Mouse (Mus musculus) forebrain, embryonic 14.5 days (tissue): ENCODE measurements around the gene Kcmf1. TPM values are rescaled to one million over a fixed set of nuclear protein-coding genes. Genes with fewer than 3 reads are reported as not detected.

Experiments
- ATAC-seq: fragments of 200-750 bp; cut with Nextera tagmentation; 2 replicates; pipeline ENCODE4 v1.8.0; 2017; ENCODE audit warnings: mild to moderate bottlenecking, moderate library complexity
- DNase-seq: peaks from one replicate; pipeline ENCODE4 v3.0.0-alpha.2; 2015; ENCODE audit warnings: low spot score
- H3K27ac ChIP-seq: fragments of 300-500 bp; sonication (generic); 2 replicates; pipeline ENCODE4 v1.5.1; 2014; ENCODE audit warnings: low read depth, mild to moderate bottlenecking, control low read depth, low read length, moderate library complexity
- H3K27me3 ChIP-seq: fragments of 300-500 bp; sonication (generic); replicated peaks from 2 replicates; pipeline ENCODE4 v1.6.1; 2014; ENCODE audit warnings: low read length, control low read depth, mixed read lengths; ENCODE audit not compliant: control insufficient read depth, insufficient read depth
- H3K36me3 ChIP-seq: fragments of 300-500 bp; sonication (generic); 2 replicates; pipeline ENCODE4 v1.6.1; 2014; ENCODE audit warnings: low read length, control low read depth; ENCODE audit not compliant: control insufficient read depth, insufficient read depth
- H3K4me1 ChIP-seq: fragments of 300-500 bp; sonication (generic); 2 replicates; pipeline ENCODE4 v1.6.1; 2014; ENCODE audit warnings: antibody characterized with exemption, low read length, control low read depth; ENCODE audit not compliant: control insufficient read depth, insufficient read depth
- H3K4me2 ChIP-seq: fragments of 300-500 bp; sonication (generic); 2 replicates; pipeline ENCODE4 v1.6.1; 2014; ENCODE audit warnings: mild to moderate bottlenecking, control low read depth, low read length
- H3K4me3 ChIP-seq: fragments of 300-500 bp; sonication (generic); 2 replicates; pipeline ENCODE4 v1.5.1; 2014; ENCODE audit warnings: low read depth, low read length, control low read depth
- H3K9ac ChIP-seq: fragments of 300-500 bp; sonication (generic); 2 replicates; pipeline ENCODE4 v1.6.1; 2014; ENCODE audit warnings: mild to moderate bottlenecking, low read length, control low read depth, moderate library complexity
- H3K9me3 ChIP-seq: fragments of 300-500 bp; sonication (generic); replicated peaks from 2 replicates; pipeline ENCODE4 v1.6.1; 2016; ENCODE audit warnings: low read length, control low read depth, mixed read lengths; ENCODE audit not compliant: control insufficient read depth
- WGBS: fragments of 180-500 bp; shearing (Covaris S2); extraction: QIAGEN DNeasy Blood & Tissue Kit; methylation state at CpG from one replicate; pipeline ENCODE4 v1.1.7; 2014; 5-methylcytosine and 5-hydroxymethylcytosine counted together
- polyA plus RNA-seq: library from polyadenylated mRNA; unstranded; fragments of >200 nt; fragmentation: Nextera tagmentation; extraction: Ambion mirVana; gene quantifications from 2 replicates; pipeline ENCODE4 v1.2.1, GENCODE M21; 2014

Gene Kcmf1
- polyA plus RNA-seq, 1 experiment from 2014 or later, result 33.4 TPM

- Histone ChIP-seq H3K4me1 (no peaks in the 10 kb centered on the region; the same call in 1 of the 2 replicates), H3K4me2 (no peak overlapping the region), H3K36me3 (no peaks in the 10 kb centered on the region), H3K27me3 (no peaks in the 10 kb centered on the region), H3K27ac (no peak overlapping the region), H3K9ac (no peak overlapping the region), H3K4me3 (no peak overlapping the region), H3K9me3 (no peaks in the 10 kb centered on the region)
- no peak for ATAC-seq
- 87% methylated on average over 4 of the region's 4 CpGs for WGBS
- DNase-seq, result no peak
These were observed 30.1 kb upstream of the Kcmf1 start for GRCm38 (mm10) chr6:72929795-72930398.

- H3K27me3 ChIP-seq, result no peaks in the 10 kb centered on the region
- no peak for ATAC-seq
- H3K36me3 ChIP-seq, result no peaks in the 10 kb centered on the region
- peak; percentile 19 for DNase-seq
- no peak overlapping the region for H3K4me2 ChIP-seq
- WGBS, result 27% methylated on average over 9 of the region's 9 CpGs
- H3K9ac ChIP-seq, result no peak overlapping the region
- no peak overlapping the region for H3K27ac ChIP-seq
- no peaks in the 10 kb centered on the region; the same call in 1 of the 2 replicates for H3K4me1 ChIP-seq
- no peak overlapping the region for H3K4me3 ChIP-seq
- no peaks in the 10 kb centered on the region for H3K9me3 ChIP-seq
These were observed 27.1 kb upstream of the Kcmf1 start for GRCm38 (mm10) chr6:72926755-72927482.

- no peak overlapping the region for H3K27ac ChIP-seq
- no peaks in the 10 kb centered on the region for H3K27me3 ChIP-seq
- 84% methylated on average over 4 of the region's 4 CpGs for WGBS
- H3K4me2 ChIP-seq, result no peak overlapping the region
- ATAC-seq (no peak), DNase-seq (no peak)
- no peaks in the 10 kb centered on the region for H3K9me3 ChIP-seq
- no peak overlapping the region for H3K9ac ChIP-seq
- H3K36me3 ChIP-seq, result no peaks in the 10 kb centered on the region
- H3K4me3 ChIP-seq, result no peak overlapping the region
- H3K4me1 ChIP-seq, result no peaks in the 10 kb centered on the region; the same call in 1 of the 2 replicates
These were observed 26.3 kb upstream of the Kcmf1 start for GRCm38 (mm10) chr6:72926031-72926430.

- Histone ChIP-seq H3K4me3 (no peak overlapping the region), H3K27ac (no peak overlapping the region), H3K4me1 (no peaks in the 10 kb centered on the region; the same call in 1 of the 2 replicates), H3K9me3 (no peaks in the 10 kb centered on the region), H3K9ac (no peak overlapping the region), H3K27me3 (no peaks in the 10 kb centered on the region), H3K36me3 (no peaks in the 10 kb centered on the region), H3K4me2 (no peak overlapping the region)
- WGBS, result 79% methylated on average over 8 of the region's 8 CpGs
- no peak for ATAC-seq
- DNase-seq, result no peak
These were observed 23.6 kb upstream of the Kcmf1 start for GRCm38 (mm10) chr6:72923381-72923780.

- ATAC-seq (no peak), DNase-seq (no peak)
- Histone ChIP-seq H3K27me3 (no peaks in the 10 kb centered on the region), H3K9ac (no peak overlapping the region), H3K27ac (no peak overlapping the region), H3K36me3 (no peaks in the 10 kb centered on the region), H3K9me3 (no peaks in the 10 kb centered on the region), H3K4me1 (no peaks in the 10 kb centered on the region), H3K4me2 (no peak overlapping the region), H3K4me3 (no peak overlapping the region)
- WGBS, result 97% methylated on average over 3 of the region's 3 CpGs
These were observed 21.3 kb upstream of the Kcmf1 start for GRCm38 (mm10) chr6:72921081-72921480.

GRCm38 (mm10) chr6:72918510-72919033, 18.8 kb upstream of the Kcmf1 start:
- 65% methylated on average over 9 of the region's 9 CpGs for WGBS
- no peak for ATAC-seq
- no peaks in the 10 kb centered on the region for H3K4me1 ChIP-seq
- no peak overlapping the region for H3K4me2 ChIP-seq
- H3K27me3 ChIP-seq, result no peaks in the 10 kb centered on the region
- no peak overlapping the region for H3K9ac ChIP-seq
- H3K4me3 ChIP-seq, result no peak overlapping the region
- DNase-seq, result no peak
- H3K9me3 ChIP-seq, result no peaks in the 10 kb centered on the region
- H3K36me3 ChIP-seq, result no peaks in the 10 kb centered on the region
- H3K27ac ChIP-seq, result no peak overlapping the region

- 83% methylated on average over 7 of the region's 7 CpGs for WGBS
- Histone ChIP-seq H3K27ac (no peak overlapping the region), H3K36me3 (no peaks in the 10 kb centered on the region), H3K9me3 (no peaks in the 10 kb centered on the region), H3K27me3 (no peaks in the 10 kb centered on the region), H3K9ac (no peak overlapping the region), H3K4me2 (no peak overlapping the region), H3K4me3 (no peak overlapping the region), H3K4me1 (no peaks in the 10 kb centered on the region)
- DNase-seq (no peak), ATAC-seq (no peak)
These were observed 16.6 kb upstream of the Kcmf1 start for GRCm38 (mm10) chr6:72916330-72916729.

GRCm38 (mm10) chr6:72914087-72914749, 14.4 kb upstream of the Kcmf1 start:
- Histone ChIP-seq H3K4me3 (no peak overlapping the region), H3K36me3 (no peaks in the 10 kb centered on the region), H3K9me3 (no peaks in the 10 kb centered on the region), H3K27me3 (no peaks in the 10 kb centered on the region), H3K4me1 (no peaks in the 10 kb centered on the region), H3K27ac (no peak overlapping the region), H3K4me2 (no peak overlapping the region), H3K9ac (no peak overlapping the region)
- DNase-seq, result no peak
- no peak for ATAC-seq
- WGBS, result 87% methylated on average over 6 of the region's 6 CpGs

- ATAC-seq (no peak), DNase-seq (no peak)
- Histone ChIP-seq H3K9ac (no peak overlapping the region), H3K36me3 (no peaks in the 10 kb centered on the region), H3K27me3 (no peaks in the 10 kb centered on the region), H3K9me3 (no peaks in the 10 kb centered on the region), H3K4me3 (no peak overlapping the region), H3K4me2 (no peak overlapping the region), H3K27ac (no peak overlapping the region), H3K4me1 (no peaks in the 10 kb centered on the region)
- 64% methylated on average over 4 of the region's 4 CpGs for WGBS
These were observed 11.5 kb upstream of the Kcmf1 start for GRCm38 (mm10) chr6:72911261-72911660.
